Mouse (Mus musculus) limb, embryonic 13.5 days (tissue): Measurements from ENCODE around the gene 1700057G04Rik. TPM values are rescaled to one million over a fixed set of nuclear protein-coding genes. Genes with fewer than 3 reads are reported as not detected.

ENCODE experiments used
- microRNA-seq: library from miRNA; unstranded; fragments of <30 nt; microRNA quantifications from one replicate; pipeline ENCODE4, GENCODE M21; 2016
- polyA plus RNA-seq: library from polyadenylated mRNA; unstranded; fragments of >200 nt; fragmentation: Nextera tagmentation; extraction: Ambion mirVana; gene quantifications from 2 replicates; pipeline ENCODE4 v1.2.1, GENCODE M21; 2015

1700057G04Rik gene
- polyA plus RNA-seq, 1 experiment from 2014 or later = not detected

Small RNA genes within 50 kb of the gene (microRNA-seq; reads per million reads assigned to microRNA genes)
- gene Mir6386 = not detected

Other genes with a start within 250 kb of the 1700057G04Rik start
- gene Plscr5, start 116.4 kb upstream of the 1700057G04Rik start, polyA plus RNA-seq = 0.15 TPM in 1 of 2 replicates, not detected in the other
- 20.4 and 21.0 TPM in 2 replicates for gene Plscr1, start 59.6 kb upstream of the 1700057G04Rik start, polyA plus RNA-seq
- 1.6 and 2.1 TPM in 2 replicates for gene Plscr2, start 33.8 kb upstream of the 1700057G04Rik start, polyA plus RNA-seq
- gene Plscr4, start 148.0 kb downstream of the 1700057G04Rik start, polyA plus RNA-seq = 2.1 and 2.7 TPM in 2 replicates
- gene Plod2, start 232.8 kb downstream of the 1700057G04Rik start, polyA plus RNA-seq = 56.6 and 62.8 TPM in 2 replicates